Mouse (Mus musculus): ENCODE measurements at regions not wholly inside any gene's neighbourhood (a gene's known extent, or its start where the extent isn't known, plus 50 kb on each side); places are given as distances from the start of the nearest gene placed in this dataset.

DNA sequence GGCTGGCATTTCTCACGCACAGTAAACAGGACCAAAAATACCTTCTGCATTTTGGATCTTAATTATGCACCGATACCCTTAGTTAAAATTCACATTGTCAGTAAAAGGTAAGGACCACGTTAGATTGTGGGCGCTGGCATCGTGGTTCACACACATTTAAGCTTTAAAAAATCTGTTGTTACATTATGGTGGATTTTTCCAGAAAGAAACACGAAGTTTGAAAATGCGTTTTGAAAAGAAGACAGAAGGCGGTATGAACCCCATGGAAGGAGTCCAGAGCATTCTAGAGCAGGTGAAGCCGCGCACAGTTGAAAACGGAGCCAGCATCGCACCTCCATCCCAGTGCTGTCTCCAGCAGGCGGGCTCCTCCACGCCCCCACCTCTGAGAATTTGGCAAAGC, 94.6 kb upstream of the Zfp64 start:
- no peak for ATAC-seq (ENCODE audit: insufficient number of reproducible peaks, low FRiP score, low TSS enrichment, low read depth)
- Histone ChIP-seq H3K36me3 (no peaks in the 10 kb centered on the region), H3K27me3 (no peaks in the 10 kb centered on the region), H3K9me3 (no peaks in the 10 kb centered on the region), H3K4me2 (no peak overlapping the region), H3K27ac (no peak overlapping the region), H3K9ac (no peak overlapping the region), H3K4me1 (no peaks in the 10 kb centered on the region), H3K4me3 (no peak overlapping the region)
- WGBS: 78% methylated on average over 14 of the region's 14 CpGs

DNA sequence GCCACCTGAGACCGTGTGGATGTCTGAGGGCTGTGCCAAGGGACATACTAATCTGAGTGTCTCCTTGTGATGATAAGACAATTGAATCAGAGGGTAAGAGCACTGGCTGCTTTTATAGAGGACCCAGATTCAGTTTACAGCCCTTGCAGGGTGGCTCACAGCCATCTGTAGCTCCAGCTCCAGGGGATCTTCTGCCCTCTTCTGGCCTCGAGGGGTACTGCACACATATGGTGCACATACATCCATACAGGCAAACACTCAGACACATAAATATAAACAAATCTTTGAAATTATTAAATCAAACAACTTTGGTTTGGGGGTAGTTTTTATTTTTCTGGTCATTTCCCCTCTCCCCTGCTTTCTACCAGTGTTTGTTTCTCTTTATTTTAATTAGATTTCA, 86.4 kb upstream of the Zfp64 start:
- Histone ChIP-seq H3K27me3 (no peaks in the 10 kb centered on the region), H3K9ac (no peak overlapping the region), H3K4me1 (no peaks in the 10 kb centered on the region), H3K27ac (no peak overlapping the region), H3K9me3 (no peaks in the 10 kb centered on the region), H3K4me3 (no peak overlapping the region), H3K4me2 (no peak overlapping the region), H3K36me3 (no peaks in the 10 kb centered on the region)
- 85% methylated on average over 2 of the region's 2 CpGs for WGBS
- no peak for ATAC-seq (ENCODE audit: insufficient number of reproducible peaks, low FRiP score, low TSS enrichment, low read depth)

DNA sequence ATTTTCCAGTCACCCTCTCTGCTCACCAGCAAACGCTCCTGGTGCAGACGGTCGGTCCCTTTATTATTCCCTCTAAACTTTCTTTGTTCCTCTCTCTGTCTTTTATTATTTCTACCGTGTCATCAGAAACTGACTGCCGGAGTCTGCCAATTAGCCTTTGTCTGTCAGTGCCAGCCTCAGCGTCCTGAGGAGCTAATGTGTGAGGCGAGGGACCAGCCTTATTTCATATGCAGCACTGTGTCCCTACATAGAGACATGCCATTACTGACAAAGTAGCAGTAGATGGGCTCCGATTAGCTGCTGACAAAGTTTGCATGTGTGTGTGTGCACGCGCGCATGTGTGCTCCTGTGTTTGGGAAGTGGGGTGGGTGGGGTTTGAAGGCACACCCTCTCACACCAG, 82.6 kb upstream of the Zfp64 start:
- H3K27me3 ChIP-seq: no peaks in the 10 kb centered on the region
- no peaks in the 10 kb centered on the region for H3K36me3 ChIP-seq
- no peaks in the 10 kb centered on the region for H3K4me1 ChIP-seq
- WGBS: 70% methylated on average over 11 of the region's 11 CpGs
- H3K27ac ChIP-seq: no peak overlapping the region
- H3K9ac ChIP-seq: no peak overlapping the region
- no peak overlapping the region for H3K4me3 ChIP-seq
- no peak for ATAC-seq (ENCODE audit: insufficient number of reproducible peaks, low FRiP score, low TSS enrichment, low read depth)
- no peaks in the 10 kb centered on the region for H3K9me3 ChIP-seq
- H3K4me2 ChIP-seq: no peak overlapping the region

DNA sequence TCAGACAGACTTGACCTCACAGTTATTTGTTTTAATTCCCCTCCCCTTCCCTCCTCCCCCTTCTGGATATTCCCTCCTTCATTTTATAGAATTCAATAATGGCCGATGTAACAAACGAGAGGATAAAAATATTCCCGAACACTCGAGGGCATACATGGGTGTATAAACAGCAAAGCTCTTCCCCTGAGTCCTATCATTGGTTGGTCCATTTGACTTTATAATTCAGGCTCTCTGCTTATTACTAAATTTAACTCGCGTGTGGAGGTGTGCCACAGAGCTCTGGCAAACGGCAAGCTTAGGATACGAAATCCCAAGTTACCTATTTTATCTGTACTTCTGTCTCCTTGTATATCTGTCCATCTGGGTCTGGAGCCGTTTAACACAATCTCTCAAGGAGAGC, 82.1 kb upstream of the Zfp64 start:
- Histone ChIP-seq H3K27me3 (no peaks in the 10 kb centered on the region), H3K9ac (no peak overlapping the region), H3K4me3 (no peak overlapping the region), H3K4me2 (no peak overlapping the region), H3K27ac (no peak overlapping the region), H3K4me1 (no peaks in the 10 kb centered on the region), H3K9me3 (no peaks in the 10 kb centered on the region), H3K36me3 (no peaks in the 10 kb centered on the region)
- 57% methylated on average over 9 of the region's 9 CpGs for WGBS
- ATAC-seq (ENCODE audit: insufficient number of reproducible peaks, low FRiP score, low TSS enrichment, low read depth): no peak

DNA sequence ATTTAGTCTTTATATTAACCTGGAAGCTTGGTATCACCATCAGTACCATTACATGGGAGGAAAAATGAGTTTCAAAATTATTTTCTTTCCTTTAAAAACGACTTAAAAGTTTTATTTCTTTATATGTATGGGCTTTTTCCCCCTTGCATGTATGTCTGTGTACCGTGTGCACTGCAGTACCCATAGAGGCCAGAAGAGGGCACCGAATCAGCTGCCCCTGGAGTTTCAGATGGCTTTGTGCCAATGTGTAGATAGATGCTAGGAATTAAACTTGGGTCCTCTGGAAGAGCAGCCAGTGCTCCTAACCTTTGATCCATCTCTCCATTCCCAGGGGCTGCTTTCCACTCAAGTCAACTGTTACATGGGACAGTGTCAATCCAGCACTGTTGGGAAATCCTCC, 79.9 kb upstream of the Zfp64 start:
- ATAC-seq (ENCODE audit: insufficient number of reproducible peaks, low FRiP score, low TSS enrichment, low read depth): no peak
- Histone ChIP-seq H3K27me3 (no peaks in the 10 kb centered on the region), H3K4me1 (no peaks in the 10 kb centered on the region), H3K4me3 (no peak overlapping the region), H3K27ac (no peak overlapping the region), H3K9ac (no peak overlapping the region), H3K4me2 (no peak overlapping the region), H3K36me3 (no peaks in the 10 kb centered on the region), H3K9me3 (no peaks in the 10 kb centered on the region)
- 33% methylated on average over 3 of the region's 3 CpGs for WGBS

GRCm38 (mm10) chr2:169033997-169034396, 78.6 kb upstream of the Zfp64 start:
- WGBS: 67% methylated on average over 18 of the region's 18 CpGs
- no peaks in the 10 kb centered on the region for H3K27me3 ChIP-seq
- no peak overlapping the region for H3K4me2 ChIP-seq
- H3K9ac ChIP-seq: no peak overlapping the region
- H3K9me3 ChIP-seq: no peaks in the 10 kb centered on the region
- H3K4me3 ChIP-seq: no peak overlapping the region
- H3K27ac ChIP-seq: no peak overlapping the region
- H3K36me3 ChIP-seq: no peaks in the 10 kb centered on the region
- no peaks in the 10 kb centered on the region for H3K4me1 ChIP-seq
- no peak for ATAC-seq (ENCODE audit: insufficient number of reproducible peaks, low FRiP score, low TSS enrichment, low read depth)

- no peak overlapping the region for H3K4me2 ChIP-seq
- no peak overlapping the region for H3K27ac ChIP-seq
- no peak overlapping the region for H3K9ac ChIP-seq
- no peaks in the 10 kb centered on the region for H3K4me1 ChIP-seq
- WGBS: 37% methylated on average over 3 of the region's 3 CpGs
- ATAC-seq (ENCODE audit: insufficient number of reproducible peaks, low FRiP score, low TSS enrichment, low read depth): no peak
- H3K27me3 ChIP-seq: no peaks in the 10 kb centered on the region
- no peaks in the 10 kb centered on the region for H3K36me3 ChIP-seq
- H3K9me3 ChIP-seq: no peaks in the 10 kb centered on the region
- H3K4me3 ChIP-seq: no peak overlapping the region
Measured at GRCm38 (mm10) chr2:169033181-169033580, 77.8 kb upstream of the Zfp64 start.

GRCm38 (mm10) chr2:169028531-169029114, 73.2 kb upstream of the Zfp64 start:
- no peak overlapping the region for H3K27ac ChIP-seq
- no peak overlapping the region for H3K4me3 ChIP-seq
- H3K4me1 ChIP-seq: no peaks in the 10 kb centered on the region
- H3K9me3 ChIP-seq: no peaks in the 10 kb centered on the region
- H3K36me3 ChIP-seq: no peaks in the 10 kb centered on the region
- WGBS: 68% methylated on average over 9 of the region's 9 CpGs
- ATAC-seq (ENCODE audit: insufficient number of reproducible peaks, low FRiP score, low TSS enrichment, low read depth): no peak
- H3K9ac ChIP-seq: no peak overlapping the region
- H3K4me2 ChIP-seq: no peak overlapping the region
- no peaks in the 10 kb centered on the region for H3K27me3 ChIP-seq

- 55% methylated on average over 3 of the region's 3 CpGs for WGBS
- H3K4me2 ChIP-seq: no peak overlapping the region
- no peak overlapping the region for H3K9ac ChIP-seq
- no peak for ATAC-seq (ENCODE audit: insufficient number of reproducible peaks, low FRiP score, low TSS enrichment, low read depth)
- no peaks in the 10 kb centered on the region for H3K36me3 ChIP-seq
- no peak overlapping the region for H3K27ac ChIP-seq
- no peak overlapping the region for H3K4me3 ChIP-seq
- no peaks in the 10 kb centered on the region; the same call in 1 of the 2 replicates for H3K9me3 ChIP-seq
- H3K4me1 ChIP-seq: no peaks in the 10 kb centered on the region
- no peaks in the 10 kb centered on the region for H3K27me3 ChIP-seq
Measured at GRCm38 (mm10) chr2:169019037-169019436, 63.6 kb upstream of the Zfp64 start.

- no peak overlapping the region for H3K9ac ChIP-seq
- no peak for ATAC-seq (ENCODE audit: insufficient number of reproducible peaks, low FRiP score, low TSS enrichment, low read depth)
- 26% methylated on average over 9 of the region's 9 CpGs for WGBS
- H3K4me1 ChIP-seq: peaks cover 10% of the 10 kb centered on the region
- H3K36me3 ChIP-seq: no peaks in the 10 kb centered on the region
- H3K9me3 ChIP-seq: no peaks in the 10 kb centered on the region; the same call in 1 of the 2 replicates
- H3K27ac ChIP-seq: no peak overlapping the region
- no peaks in the 10 kb centered on the region; the same call in 1 of the 2 replicates for H3K27me3 ChIP-seq
- no peak overlapping the region for H3K4me2 ChIP-seq
- no peak overlapping the region for H3K4me3 ChIP-seq
Measured at GRCm38 (mm10) chr2:169010271-169010670, 54.9 kb upstream of the Zfp64 start.

- peak overlapping the region; percentile 3; the same call in 1 of the 2 replicates for H3K27ac ChIP-seq
- H3K4me1 ChIP-seq: peaks cover 10% of the 10 kb centered on the region
- H3K27me3 ChIP-seq: no peaks in the 10 kb centered on the region; the same call in 1 of the 2 replicates
- H3K9ac ChIP-seq: no peak overlapping the region
- peak; percentile 61; the same call in 1 of the 2 replicates for ATAC-seq (ENCODE audit: insufficient number of reproducible peaks, low FRiP score, low TSS enrichment, low read depth)
- H3K4me3 ChIP-seq: peak overlapping the region; percentile 23
- 34% methylated on average over 20 of the region's 20 CpGs for WGBS
- H3K36me3 ChIP-seq: no peaks in the 10 kb centered on the region
- peak overlapping the region; percentile 40 for H3K4me2 ChIP-seq
- H3K9me3 ChIP-seq: no peaks in the 10 kb centered on the region
Measured at GRCm38 (mm10) chr2:169008756-169009155, 53.4 kb upstream of the Zfp64 start.

DNA sequence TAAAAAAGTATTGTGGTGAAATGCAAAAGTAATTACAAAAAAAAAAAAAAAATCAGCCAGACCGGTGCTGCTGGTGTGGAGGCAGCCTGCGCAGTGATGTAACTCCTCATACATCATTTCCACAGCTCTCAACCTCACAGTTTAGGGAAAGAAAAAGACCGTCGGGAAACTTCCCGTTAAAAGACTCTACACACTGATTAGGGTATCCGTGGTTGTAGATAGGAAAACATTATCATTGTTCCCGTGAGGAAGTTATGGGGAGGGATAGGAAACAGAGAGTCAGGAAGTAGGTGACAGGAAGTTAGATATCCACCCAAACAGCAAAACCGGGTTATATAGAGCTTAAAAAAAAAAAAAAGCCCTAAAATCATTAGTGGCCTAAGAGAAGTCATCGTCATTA, 52.9 kb upstream of the Zfp64 start:
- H3K4me2 ChIP-seq: peak overlapping the region; percentile 40
- ATAC-seq (ENCODE audit: insufficient number of reproducible peaks, low FRiP score, low TSS enrichment, low read depth): no peak
- WGBS: 19% methylated on average over 9 of the region's 9 CpGs
- H3K9ac ChIP-seq: no peak overlapping the region
- H3K4me1 ChIP-seq: peaks cover 10% of the 10 kb centered on the region
- H3K4me3 ChIP-seq: peak overlapping the region; percentile 23
- no peaks in the 10 kb centered on the region; the same call in 1 of the 2 replicates for H3K27me3 ChIP-seq
- no peaks in the 10 kb centered on the region for H3K36me3 ChIP-seq
- H3K9me3 ChIP-seq: no peaks in the 10 kb centered on the region
- peak overlapping the region; percentile 3; the same call in 1 of the 2 replicates for H3K27ac ChIP-seq

DNA sequence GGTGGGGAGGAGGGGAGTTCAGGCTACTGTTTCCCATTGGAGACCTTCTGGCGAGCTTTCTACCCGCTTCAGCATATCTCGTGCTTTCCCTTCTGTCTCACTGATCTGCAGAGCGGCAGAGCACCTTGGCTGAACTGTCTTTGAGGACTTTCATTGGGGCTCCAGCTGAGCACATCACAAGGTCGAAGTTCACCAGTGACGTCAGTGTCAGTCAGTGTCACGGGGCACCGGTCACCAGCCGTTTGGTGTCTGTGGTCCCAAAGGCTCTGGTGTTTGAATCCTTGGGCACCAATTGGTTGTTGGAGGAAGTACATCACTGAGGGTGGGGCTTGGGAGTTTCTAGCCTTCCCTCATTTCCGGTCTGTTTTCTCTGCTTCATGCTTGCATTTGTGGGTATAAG, 51.2 kb upstream of the Zfp64 start:
- Histone ChIP-seq H3K4me2 (no peak overlapping the region), H3K36me3 (no peaks in the 10 kb centered on the region), H3K4me3 (no peak overlapping the region), H3K4me1 (peaks cover 10% of the 10 kb centered on the region), H3K27ac (no peak overlapping the region), H3K9me3 (no peaks in the 10 kb centered on the region), H3K27me3 (no peaks in the 10 kb centered on the region; the same call in 1 of the 2 replicates), H3K9ac (no peak overlapping the region)
- WGBS: 64% methylated on average over 10 of the region's 10 CpGs
- ATAC-seq (ENCODE audit: insufficient number of reproducible peaks, low FRiP score, low TSS enrichment, low read depth): no peak

Data from limb, embryonic 15.5 days (tissue).